ENCODE assay signal across 10 mouse cellular contexts in the genomic region with DNA sequence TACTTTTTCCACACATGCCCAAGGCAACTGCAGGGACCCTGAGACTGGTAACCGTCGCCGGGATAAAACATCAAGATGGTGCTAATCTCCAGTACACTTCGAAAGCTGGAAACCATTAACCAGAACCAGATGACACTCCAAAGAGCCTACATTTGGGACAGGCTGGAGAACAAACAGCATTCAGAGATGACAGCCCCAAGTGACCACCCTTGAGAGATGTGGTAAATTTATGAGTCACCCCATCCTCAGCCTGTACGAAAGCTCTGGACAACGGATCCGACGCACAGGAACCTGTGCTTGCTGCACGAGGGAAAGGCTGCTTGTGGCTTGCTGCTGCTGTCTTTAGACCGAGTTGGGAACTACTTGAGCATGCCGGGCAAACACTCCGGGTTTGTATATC. TPM values are rescaled to one million over a fixed set of nuclear protein-coding genes. Genes with fewer than 3 reads are reported as not detected.
DNase-seq lines count a peak whose midpoint lies in the region; ATAC-seq lines count a peak whose summit lies in the region.
"Had no signal": no experiment of that assay in that cellular context is flagged by ENCODE, and none has a peak within 500 bp of the region (broad histone marks: within the 10 kb centered on the region; RNA-seq: fewer than 3 reads in every experiment).

No protein-coding gene starts in this region.

- DNase-seq in kidney, postnatal 36 days = no peak
- DNase-seq in embryo, embryonic 11 days = peak; percentile 47
- no peak for DNase-seq in spleen, postnatal 14 days (ENCODE audit: low spot score in 2 of 2)
- no peak for DNase-seq in left cerebral cortex, postnatal 25 days (ENCODE audit: low spot score in 2 of 2)
- DNase-seq: kidney, adult 9 months; right cerebral cortex, postnatal 25 days had no signal

- H3K4me3 ChIP-seq in kidney, embryonic 16.5 days (ENCODE audit: low read length) = no peak overlapping the region
- no peak overlapping the region for H3K4me3 ChIP-seq in hindbrain, embryonic 13.5 days
- H3K4me3 ChIP-seq in neural tube, embryonic 14.5 days (ENCODE audit: low read depth, low read length) = no peak overlapping the region

- no peaks in the 10 kb centered on the region for H3K27me3 ChIP-seq in kidney, embryonic 16.5 days (ENCODE audit: insufficient read depth, low read length)
- H3K27me3 ChIP-seq in hindbrain, embryonic 13.5 days = no peaks in the 10 kb centered on the region
- no peaks in the 10 kb centered on the region for H3K27me3 ChIP-seq in neural tube, embryonic 14.5 days (ENCODE audit: control insufficient read depth, insufficient read depth, low read length)

- H3K9me3 ChIP-seq in kidney, embryonic 16.5 days (ENCODE audit: low read length) = no peaks in the 10 kb centered on the region
- no peaks in the 10 kb centered on the region for H3K9me3 ChIP-seq in hindbrain, embryonic 13.5 days
- no peaks in the 10 kb centered on the region for H3K9me3 ChIP-seq in neural tube, embryonic 14.5 days (ENCODE audit: control insufficient read depth, low read length)

- ATAC-seq in kidney, embryonic 16.5 days (ENCODE audit: low FRiP score, low TSS enrichment) = no peak
- ATAC-seq in hindbrain, embryonic 13.5 days (ENCODE audit: low FRiP score) = no peak
- no peak for ATAC-seq in neural tube, embryonic 14.5 days (ENCODE audit: low read depth)
- ATAC-seq in granulocyte monocyte progenitor cell, adult 5-6 weeks (replicated peaks; ENCODE audit: poor library complexity, severe bottlenecking) = no peak

- H3K4me1 ChIP-seq in kidney, embryonic 16.5 days (ENCODE audit: insufficient read depth, low read length) = peaks cover 39% of the 10 kb centered on the region
- H3K4me1 ChIP-seq in hindbrain, embryonic 13.5 days (replicated peaks) = peaks cover 42% of the 10 kb centered on the region
- peaks cover 20% of the 10 kb centered on the region for H3K4me1 ChIP-seq in neural tube, embryonic 14.5 days (ENCODE audit: control insufficient read depth, insufficient read depth, low read length)

- peak overlapping the region; percentile 33 for H3K4me2 ChIP-seq in kidney, embryonic 16.5 days (replicated peaks; ENCODE audit: low read depth, low read length)
- peak overlapping the region; percentile 25; the same call in 1 of the 2 replicates for H3K4me2 ChIP-seq in hindbrain, embryonic 13.5 days
- H3K4me2 ChIP-seq in neural tube, embryonic 14.5 days (ENCODE audit: low read depth, low read length) = peak overlapping the region; percentile 11; the same call in 1 of the 2 replicates

- H3K27ac ChIP-seq in kidney, embryonic 16.5 days (ENCODE audit: low read length) = peak overlapping the region; percentile 78
- H3K27ac ChIP-seq in hindbrain, embryonic 13.5 days = peak overlapping the region; percentile 80
- peak overlapping the region; percentile 73 for H3K27ac ChIP-seq in neural tube, embryonic 14.5 days (ENCODE audit: low read depth, low read length)

- 59% methylated on average over 12 of the region's 12 CpGs for WGBS in kidney, embryonic 16.5 days
- 77% methylated on average over 12 of the region's 12 CpGs for WGBS in hindbrain, embryonic 13.5 days
- 71% methylated on average over 12 of the region's 12 CpGs for WGBS in neural tube, embryonic 14.5 days

- intact Hi-C loops in left cerebral cortex, postnatal 25 days (cut with DNase I) = no loop called here

- H3K36me3 ChIP-seq in kidney, embryonic 16.5 days (ENCODE audit: insufficient read depth, low read length) = no peaks in the 10 kb centered on the region
- no peaks in the 10 kb centered on the region for H3K36me3 ChIP-seq in hindbrain, embryonic 13.5 days
- H3K36me3 ChIP-seq in neural tube, embryonic 14.5 days (ENCODE audit: control insufficient read depth, insufficient read depth, low read length) = no peaks in the 10 kb centered on the region

- H3K9ac ChIP-seq in kidney, embryonic 16.5 days (replicated peaks; ENCODE audit: low read length) = peak overlapping the region; percentile 48; the same call in 1 of the 2 replicates
- H3K9ac ChIP-seq in hindbrain, embryonic 13.5 days = peak overlapping the region; percentile 46; the same call in 1 of the 2 replicates
- H3K9ac ChIP-seq in neural tube, embryonic 14.5 days (replicated peaks; ENCODE audit: low read depth, low read length) = 0 out of 2 replicates have a peak overlapping the region, but pooled peaks have one; percentile 7

RNA-seq across cellular contexts. Expression of a gene that starts 34.2 kb away (rescaled TPM):
- polyA plus RNA-seq in kidney, embryonic 16.5 days (2015; fragmentation: Nextera tagmentation; extraction: Ambion mirVana) = 45.8 and 49.5 TPM in 2 replicates
- 138 and 150 TPM in 2 replicates for polyA plus RNA-seq in hindbrain, embryonic 13.5 days (2015; fragmentation: Nextera tagmentation; extraction: Ambion mirVana)
- polyA plus RNA-seq in neural tube, embryonic 14.5 days (2014; fragmentation: Nextera tagmentation; extraction: Ambion mirVana) = 161 and 166 TPM in 2 replicates
- total RNA-seq in left cerebral cortex, postnatal 25 days (2021) = 100 to 1,000 TPM in 1 of 2 experiments, 10 to 100 TPM in 1; 85.6 to 101 TPM
- 15.2 and 29.8 TPM in 2 replicates for total RNA-seq in granulocyte monocyte progenitor cell, adult 5-6 weeks (2014; fragmentation: Nextera tagmentation)
- 12.1 and 24.2 TPM in 2 replicates for total RNA-seq in granulocyte monocyte progenitor cell, adult 5-6 weeks (2017)

RNA-seq across cellular contexts. Expression of a gene that starts 44.5 kb away (rescaled TPM):
- 10.5 and 12.5 TPM in 2 replicates for polyA plus RNA-seq in kidney, embryonic 16.5 days (2015; fragmentation: Nextera tagmentation; extraction: Ambion mirVana)
- 25.4 and 25.5 TPM in 2 replicates for polyA plus RNA-seq in hindbrain, embryonic 13.5 days (2015; fragmentation: Nextera tagmentation; extraction: Ambion mirVana)
- polyA plus RNA-seq in neural tube, embryonic 14.5 days (2014; fragmentation: Nextera tagmentation; extraction: Ambion mirVana) = 24.2 and 29.4 TPM in 2 replicates
- 10 to 100 TPM; 26.3 to 29.1 TPM for total RNA-seq in left cerebral cortex, postnatal 25 days (2021)
- 30.2 and 35.9 TPM in 2 replicates for total RNA-seq in granulocyte monocyte progenitor cell, adult 5-6 weeks (2014; fragmentation: Nextera tagmentation)
- 44.8 and 63.1 TPM in 2 replicates for total RNA-seq in granulocyte monocyte progenitor cell, adult 5-6 weeks (2017)
